Mouse (Mus musculus) C2C12 (cell line): Measurements from ENCODE around the gene Cdc42bpa.
A peak's percentile ranks its signal among the peaks of the same experiment; 100 is the strongest.

Source experiments
- CTCF ChIP-seq: IDR thresholded peaks from one replicate; pipeline ENCODE4 v1.5.1; 2011; ENCODE audit not compliant: control insufficient read depth, insufficient read depth, insufficient read length
- FOSL1 ChIP-seq: IDR thresholded peaks from one replicate; pipeline ENCODE4 v1.8.0; 2011; ENCODE audit warnings: mild to moderate bottlenecking, low read length; ENCODE audit not compliant: poor library complexity, insufficient read depth, severe bottlenecking
- MAX ChIP-seq: IDR thresholded peaks from one replicate; pipeline ENCODE4 v1.6.1; 2011; ENCODE audit warnings: mild to moderate bottlenecking, control low read depth
- MYOD1 ChIP-seq: IDR thresholded peaks from one replicate; pipeline ENCODE4 v1.6.1; 2011; ENCODE audit warnings: low read depth; ENCODE audit not compliant: control insufficient read depth, insufficient read length
- USF1 ChIP-seq: IDR thresholded peaks from one replicate; pipeline ENCODE4 v1.6.1; 2011; ENCODE audit warnings: low read depth, mild to moderate bottlenecking, control low read depth, moderate library complexity

DNA sequence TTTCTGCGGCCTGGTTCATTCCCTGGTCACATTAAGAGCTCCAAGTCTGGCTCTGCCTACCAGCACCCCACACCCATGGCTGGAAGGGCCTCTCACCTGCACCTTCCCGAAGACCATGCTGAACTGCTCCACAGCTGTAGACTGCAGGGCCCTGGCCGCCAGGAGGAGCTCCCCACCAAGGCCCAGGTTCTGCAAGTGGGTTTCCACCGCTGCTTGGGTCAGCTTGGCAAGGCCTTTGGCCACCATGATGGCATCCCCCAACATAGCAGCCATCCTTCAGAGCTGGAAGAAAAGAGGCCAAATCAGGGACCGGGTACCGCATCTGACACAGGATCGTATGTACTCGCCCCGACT lies 221.7 kb downstream of the Cdc42bpa start:
- TF ChIP-seq MYOD1 (no peak), CTCF (peak; percentile 28), MAX (no peak), USF1 (no peak), FOSL1 (no peak)
